Mouse (Mus musculus): Measurements from ENCODE around the gene Trim56. TPM values are rescaled to one million over a fixed set of nuclear protein-coding genes. Genes with fewer than 3 reads are reported as not detected.
"Not testable (repeated sequence)": the region's sequence is repeated elsewhere in the genome, so short reads cannot be mapped to it uniquely, and the experiment has no call there.

Trim56 gene
- polyA plus RNA-seq, 1 experiment from 2014 or later = 3.9 TPM

DNA sequence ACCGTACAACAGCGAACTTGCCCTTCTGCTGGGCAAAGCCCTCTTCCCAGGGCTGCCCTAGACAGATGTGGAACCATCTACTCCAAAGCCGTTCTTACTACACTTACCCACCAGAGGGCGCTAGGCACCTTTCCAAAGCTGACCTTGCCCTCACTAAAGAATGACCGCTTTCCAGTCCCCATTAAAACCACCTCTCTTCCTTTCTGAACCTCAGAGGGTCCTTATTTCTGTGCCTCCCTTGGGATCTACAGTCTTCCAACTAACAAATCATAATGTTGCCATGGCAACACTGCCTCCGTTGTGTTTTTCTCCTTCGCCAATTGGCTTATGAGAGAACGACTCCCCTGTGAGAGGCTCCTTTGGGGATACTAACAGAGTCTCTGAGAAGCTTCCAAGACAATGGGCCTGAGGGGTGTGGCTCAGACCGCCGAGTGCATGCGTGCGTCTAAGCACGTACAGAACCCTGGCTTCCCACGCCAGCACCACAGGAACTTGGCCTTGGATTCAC is 6.7 kb upstream of the Trim56 start:
- Histone ChIP-seq H3K27me3 (ENCODE audit: low read depth, poor library complexity, severe bottlenecking) (no peaks in the 10 kb centered on the region), H3K9me3 (replicated peaks) (no peaks in the 10 kb centered on the region), H3K4me1 (peaks cover 13% of the 10 kb centered on the region), H3K27ac (replicated peaks) (peak overlapping the region; percentile 75), H3K36me3 (no peaks in the 10 kb centered on the region), H3K4me3 (peak overlapping the region; percentile 20; the same call in 1 of the 2 replicates)
- DNase-seq (ENCODE audit: low spot score) = peak; percentile 82
- WGBS = 9% methylated on average over 14 of the region's 14 CpGs

DNA sequence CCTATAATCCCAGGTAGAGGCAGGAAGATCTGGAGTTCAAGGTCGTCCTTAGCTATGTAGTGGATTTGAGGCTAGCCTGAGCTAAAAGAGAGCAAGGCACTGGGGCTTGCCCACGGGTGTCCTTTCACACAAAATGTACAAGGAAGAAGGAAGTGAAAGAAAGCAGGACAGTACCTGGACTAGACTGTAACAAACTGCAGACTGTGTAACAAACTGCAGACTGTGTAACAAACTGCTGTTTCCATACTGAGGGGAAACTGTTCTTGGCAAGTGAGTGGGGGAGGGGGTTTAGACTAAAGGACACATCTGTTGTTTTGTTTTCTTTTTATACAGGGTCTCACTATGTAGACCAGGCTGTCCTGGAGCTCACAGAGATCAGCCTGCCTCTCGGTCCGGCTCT is 5.3 kb upstream of the Trim56 start:
- Histone ChIP-seq H3K4me3 (no peak overlapping the region), H3K27ac (replicated peaks) (no peak overlapping the region), H3K4me1 (peaks cover 17% of the 10 kb centered on the region), H3K27me3 (ENCODE audit: low read depth, poor library complexity, severe bottlenecking) (no peaks in the 10 kb centered on the region), H3K36me3 (no peaks in the 10 kb centered on the region), H3K9me3 (replicated peaks) (no peaks in the 10 kb centered on the region)
- WGBS = 78% methylated on average over 4 of the region's 4 CpGs
- no peak for DNase-seq (ENCODE audit: low spot score)

DNA sequence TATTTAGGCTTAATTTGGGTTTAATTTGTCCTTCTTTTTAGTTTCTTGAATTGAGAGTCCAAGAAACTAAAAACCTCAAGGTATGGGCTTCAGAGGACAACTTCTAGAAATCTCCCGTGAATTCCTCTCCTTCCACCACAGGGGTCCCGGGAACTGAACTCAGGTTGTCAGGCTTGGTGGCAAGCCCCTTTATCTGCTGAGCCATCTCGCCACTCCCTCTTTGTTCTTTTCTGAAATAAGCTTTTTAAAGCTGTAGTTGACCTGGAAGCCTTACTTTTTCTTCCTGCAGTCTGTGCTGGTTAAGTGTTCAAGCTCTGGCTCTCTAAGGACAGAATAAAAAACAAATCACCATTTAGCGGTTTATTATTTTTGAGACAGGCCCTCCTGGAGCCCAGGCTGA is 2.9 kb upstream of the Trim56 start:
- Histone ChIP-seq H3K27ac (replicated peaks) (no peak overlapping the region), H3K36me3 (peaks cover 10% of the 10 kb centered on the region), H3K4me3 (no peak overlapping the region), H3K4me1 (peaks cover 33% of the 10 kb centered on the region), H3K9me3 (replicated peaks) (no peaks in the 10 kb centered on the region), H3K27me3 (ENCODE audit: low read depth, poor library complexity, severe bottlenecking) (no peaks in the 10 kb centered on the region)
- no peak for DNase-seq (ENCODE audit: low spot score)
- WGBS = 78% methylated on average over 4 of the region's 4 CpGs

DNA sequence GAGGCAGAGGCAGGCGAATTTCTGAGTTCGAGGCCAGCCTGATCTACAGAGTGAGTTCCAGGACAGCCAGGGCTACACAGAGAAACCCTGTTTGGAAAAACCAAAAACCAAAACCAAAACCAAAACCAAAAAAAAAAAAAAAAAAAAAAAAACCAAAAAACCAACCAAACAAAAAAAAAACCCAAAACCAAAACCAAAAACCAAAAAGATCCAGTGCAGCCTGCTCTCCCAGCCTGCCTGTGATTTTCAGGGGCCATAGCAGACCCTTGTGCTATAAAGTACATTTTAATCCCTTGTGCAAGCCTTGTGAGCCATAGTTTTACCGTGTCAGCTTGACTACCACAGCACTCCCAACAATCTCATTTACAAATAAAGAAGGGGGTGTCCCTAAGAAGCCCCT is 2.0 kb upstream of the Trim56 start:
- H3K27me3 ChIP-seq (ENCODE audit: low read depth, poor library complexity, severe bottlenecking); H3K4me3 ChIP-seq; H3K27ac ChIP-seq (replicated peaks); H3K9me3 ChIP-seq (replicated peaks); DNase-seq (ENCODE audit: low spot score): not testable (repeated sequence)
- Histone ChIP-seq H3K4me1 (peaks cover 27% of the 10 kb centered on the region), H3K36me3 (peaks cover 19% of the 10 kb centered on the region)
- WGBS = 93% methylated on average over 3 of the region's 3 CpGs

DNA sequence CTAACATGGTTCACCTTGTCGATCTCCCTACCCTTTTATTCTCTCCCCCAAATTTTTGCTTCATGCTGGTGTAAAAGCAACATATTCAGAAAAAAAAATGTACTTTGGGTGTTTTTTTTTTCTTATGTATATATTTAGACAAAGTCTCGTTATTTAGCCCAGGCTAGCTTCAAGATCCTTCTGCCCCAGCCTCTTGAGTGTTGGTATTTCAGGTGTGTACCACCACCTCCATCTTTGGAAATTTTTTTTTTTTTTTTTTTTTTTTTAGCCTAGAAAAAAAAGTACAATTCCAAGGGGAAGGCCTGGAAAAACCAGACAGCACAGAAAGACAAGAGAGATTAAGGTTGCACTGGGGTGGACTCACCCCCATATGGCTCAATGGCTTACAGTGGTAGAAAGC is 978 bp upstream of the Trim56 start:
- DNase-seq (ENCODE audit: low spot score) = no peak
- peaks cover 27% of the 10 kb centered on the region for H3K36me3 ChIP-seq
- no peaks in the 10 kb centered on the region for H3K27me3 ChIP-seq (ENCODE audit: low read depth, poor library complexity, severe bottlenecking)
- 86% methylated on average over 2 of the region's 2 CpGs for WGBS
- no peak overlapping the region for H3K4me3 ChIP-seq
- H3K9me3 ChIP-seq (replicated peaks) = no peaks in the 10 kb centered on the region; the same call in 1 of the 2 replicates
- H3K4me1 ChIP-seq = peaks cover 20% of the 10 kb centered on the region
- H3K27ac ChIP-seq (replicated peaks) = no peak overlapping the region

DNA sequence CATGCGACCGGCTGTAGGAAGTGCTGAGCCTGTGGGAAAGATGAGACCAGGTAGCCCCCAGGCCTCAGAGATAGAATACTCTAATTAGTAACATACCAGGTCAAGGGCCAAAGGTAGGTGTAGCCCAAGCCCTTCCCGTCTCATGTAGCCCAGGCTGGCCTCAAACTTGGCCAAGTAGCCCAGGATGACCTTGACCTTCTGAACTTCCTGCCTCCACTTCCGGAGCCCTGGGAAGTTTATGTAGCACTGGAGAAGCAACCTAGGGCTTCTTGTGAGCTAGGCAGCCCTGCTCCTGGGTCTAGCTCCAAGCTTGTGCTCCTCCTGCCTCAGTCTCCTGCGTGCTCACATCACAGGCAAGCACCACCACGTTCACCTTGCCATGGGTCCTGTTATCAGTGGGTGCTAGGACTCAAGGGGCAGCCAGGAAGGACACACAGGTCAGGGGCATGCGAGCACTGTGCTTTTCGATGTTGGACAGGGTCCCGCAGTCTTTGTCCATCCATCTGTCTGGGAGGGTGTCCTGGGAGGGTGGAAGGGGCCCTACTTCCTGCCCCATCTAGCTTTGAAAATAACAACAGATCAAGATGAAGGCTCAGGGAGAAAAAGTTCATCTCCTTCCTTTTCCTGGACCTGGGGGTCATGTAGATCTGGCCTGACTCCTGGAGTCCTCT is 983 bp downstream of the Trim56 start:
- WGBS = 89% methylated on average over 9 of the region's 9 CpGs
- DNase-seq (ENCODE audit: low spot score) = no peak
- peak overlapping the region; percentile 93 for H3K27ac ChIP-seq (replicated peaks)

DNA sequence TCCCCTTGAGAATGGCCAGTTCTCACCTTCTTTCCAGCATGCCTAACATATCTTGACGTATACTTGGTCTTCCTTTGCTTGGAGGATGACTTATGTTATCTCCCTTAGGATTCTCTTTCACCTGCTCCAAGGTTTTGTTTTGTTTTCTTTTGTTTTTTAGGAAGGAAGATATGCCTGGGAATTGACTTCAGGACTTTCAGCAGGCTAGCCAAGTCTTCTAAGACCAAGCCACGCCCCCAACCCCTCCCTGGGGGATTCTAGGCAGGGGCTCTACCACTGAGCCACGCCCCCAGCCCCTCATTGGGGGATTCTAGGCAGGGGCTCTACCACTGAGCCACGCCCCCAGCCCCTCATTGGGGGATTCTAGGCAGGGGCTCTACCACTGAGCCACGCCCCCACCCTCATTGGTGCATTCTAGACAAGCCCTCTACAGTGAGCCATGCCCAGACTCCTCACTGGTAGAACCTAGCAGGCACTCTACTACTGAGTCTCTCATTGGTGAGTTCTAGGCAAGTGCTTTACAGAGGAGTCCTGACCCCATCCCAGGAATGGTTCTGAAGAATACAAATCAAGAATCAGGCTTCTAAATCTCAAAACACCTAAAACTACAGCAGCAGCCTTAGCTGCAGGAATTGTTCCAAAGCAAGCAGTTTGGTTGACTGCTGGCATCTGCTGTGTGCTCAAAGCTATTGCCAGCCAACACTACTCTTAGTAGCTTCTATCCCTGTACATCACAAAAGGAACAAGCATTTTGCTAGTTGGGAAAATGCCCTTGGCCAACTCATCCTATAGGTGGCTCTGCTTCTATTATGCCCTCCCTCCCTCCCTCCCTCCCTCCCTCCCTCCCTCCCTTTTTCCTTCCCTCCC is 4.2 kb downstream of the Trim56 start:
- Histone ChIP-seq H3K27me3 (ENCODE audit: low read depth, poor library complexity, severe bottlenecking) (no peaks in the 10 kb centered on the region), H3K4me1 (peaks cover 20% of the 10 kb centered on the region), H3K27ac (replicated peaks) (no peak overlapping the region), H3K4me3 (no peak overlapping the region), H3K9me3 (replicated peaks) (no peaks in the 10 kb centered on the region; the same call in 1 of the 2 replicates), H3K36me3 (peaks cover 28% of the 10 kb centered on the region)
- no peak for DNase-seq (ENCODE audit: low spot score)
- 75% methylated on average over 5 of the region's 5 CpGs for WGBS

More for the DNA sequence above, 983 bp downstream of the Trim56 start:
- Histone ChIP-seq H3K36me3 (peaks cover 28% of the 10 kb centered on the region), H3K27me3 (ENCODE audit: low read depth, poor library complexity, severe bottlenecking) (no peaks in the 10 kb centered on the region), H3K9me3 (replicated peaks) (no peaks in the 10 kb centered on the region; the same call in 1 of the 2 replicates), H3K4me1 (peaks cover 20% of the 10 kb centered on the region), H3K4me3 (peak overlapping the region; percentile 73)

DNA sequence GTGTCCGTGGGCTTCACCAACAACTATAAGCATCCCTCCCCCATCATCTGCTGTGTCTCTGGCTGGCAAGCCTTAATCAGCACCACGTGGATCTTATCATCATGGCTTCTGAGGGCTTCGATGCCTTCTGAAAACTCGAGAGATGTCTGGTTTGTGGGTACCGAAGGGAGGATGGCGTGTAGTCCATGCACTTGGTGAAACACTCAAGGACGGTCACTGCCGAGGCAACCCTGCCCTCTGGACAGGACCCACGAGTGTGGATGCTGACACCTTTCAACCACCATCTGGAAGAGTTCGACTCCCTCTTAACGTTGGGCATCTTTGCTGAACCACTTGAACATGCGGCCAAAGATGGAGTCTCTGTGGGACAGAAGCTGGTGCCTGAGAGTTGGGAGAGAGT is 5.1 kb downstream of the Trim56 start:
- 92% methylated on average over 12 of the region's 12 CpGs for WGBS
- Histone ChIP-seq H3K9me3 (replicated peaks) (no peaks in the 10 kb centered on the region; the same call in 1 of the 2 replicates), H3K36me3 (peaks cover 28% of the 10 kb centered on the region), H3K27me3 (ENCODE audit: low read depth, poor library complexity, severe bottlenecking) (no peaks in the 10 kb centered on the region), H3K27ac (replicated peaks) (no peak overlapping the region), H3K4me1 (peaks cover 12% of the 10 kb centered on the region), H3K4me3 (no peak overlapping the region)
- no peak for DNase-seq (ENCODE audit: low spot score)

DNA sequence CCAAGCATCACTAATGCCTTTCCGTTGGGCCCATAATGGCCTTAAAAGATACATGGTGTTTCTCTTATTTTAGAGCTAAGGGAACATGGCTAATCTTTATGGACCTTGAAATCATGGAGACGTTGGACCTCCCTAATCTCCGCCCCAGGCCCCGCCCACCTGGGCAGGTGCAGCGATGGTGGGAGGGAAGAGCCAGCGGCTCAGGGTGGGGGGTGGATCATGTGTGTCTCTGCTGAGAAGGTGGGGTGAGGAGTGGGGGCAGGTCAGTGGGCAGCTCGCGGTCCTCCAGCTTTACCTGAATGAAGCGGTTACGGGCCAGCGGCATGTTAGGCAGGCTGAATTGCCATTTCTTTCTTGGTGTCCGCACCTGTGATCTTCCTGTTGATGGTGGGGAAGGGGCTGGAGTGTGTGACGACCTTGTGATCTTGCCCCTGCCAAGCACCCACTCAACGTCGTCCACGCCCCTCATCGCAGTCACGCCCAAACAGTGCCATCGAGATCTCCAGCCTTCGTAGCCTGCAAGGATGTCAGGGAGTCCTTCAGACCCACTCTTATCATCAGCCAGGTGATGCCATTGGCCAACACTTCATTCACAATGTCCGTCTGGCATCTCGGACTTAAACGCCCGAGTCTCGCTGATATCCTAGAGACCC is 5.9 kb downstream of the Trim56 start:
- Histone ChIP-seq H3K4me3 (no peak overlapping the region), H3K27me3 (ENCODE audit: low read depth, poor library complexity, severe bottlenecking) (no peaks in the 10 kb centered on the region), H3K27ac (replicated peaks) (no peak overlapping the region), H3K36me3 (peaks cover 28% of the 10 kb centered on the region), H3K4me1 (peaks cover 4% of the 10 kb centered on the region), H3K9me3 (replicated peaks) (no peaks in the 10 kb centered on the region; the same call in 1 of the 2 replicates)
- DNase-seq (ENCODE audit: low spot score) = no peak
- 62% methylated on average over 25 of the region's 25 CpGs for WGBS

DNA sequence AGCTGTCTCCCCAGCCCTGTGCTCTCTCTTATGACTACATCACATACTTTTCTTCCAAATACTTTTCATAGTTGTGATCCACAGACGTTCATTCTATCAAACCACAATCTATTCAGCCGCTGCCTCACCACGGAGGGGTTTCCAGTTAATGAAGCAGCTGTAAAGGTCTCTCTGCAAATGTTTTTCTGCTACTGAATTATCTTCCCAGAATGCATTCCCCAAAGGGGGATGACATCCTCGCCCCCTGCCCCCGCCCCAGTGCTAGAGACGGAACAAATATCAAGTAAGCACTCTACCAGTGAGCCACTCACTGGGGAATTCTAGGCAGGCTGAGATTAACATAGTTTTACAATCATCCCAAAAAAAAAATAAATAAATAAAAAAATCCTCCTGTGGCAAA is 7.9 kb downstream of the Trim56 start:
- no peak overlapping the region for H3K27ac ChIP-seq (replicated peaks)
- 74% methylated on average over 6 of the region's 6 CpGs for WGBS
- no peaks in the 10 kb centered on the region for H3K27me3 ChIP-seq (ENCODE audit: low read depth, poor library complexity, severe bottlenecking)
- H3K9me3 ChIP-seq (replicated peaks) = no peaks in the 10 kb centered on the region; the same call in 1 of the 2 replicates
- peaks cover 10% of the 10 kb centered on the region for H3K36me3 ChIP-seq
- no peak for DNase-seq (ENCODE audit: low spot score)
- H3K4me3 ChIP-seq = no peak overlapping the region
- peaks cover 2% of the 10 kb centered on the region for H3K4me1 ChIP-seq

DNA sequence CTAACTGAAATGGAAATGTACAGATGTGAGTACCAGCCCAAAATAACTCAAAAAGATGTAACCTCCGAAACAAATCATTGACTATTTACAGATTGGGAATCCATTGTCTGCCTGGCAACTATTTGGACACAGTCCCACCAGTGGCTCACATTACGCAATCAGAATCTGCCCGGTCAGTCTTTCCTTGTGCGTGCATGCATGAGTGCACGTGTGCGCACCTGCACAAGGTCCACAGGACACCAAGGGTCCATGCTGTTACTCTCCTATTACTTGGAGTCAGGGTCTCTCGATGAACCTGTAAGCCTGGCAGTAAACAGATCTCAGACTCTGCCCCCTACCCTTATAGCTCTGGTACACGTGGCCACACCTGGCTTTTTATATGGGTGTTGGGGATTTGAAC is 8.3 kb downstream of the Trim56 start:
- Histone ChIP-seq H3K36me3 (peaks cover 6% of the 10 kb centered on the region), H3K4me3 (no peak overlapping the region), H3K4me1 (peaks cover 6% of the 10 kb centered on the region), H3K27ac (replicated peaks) (no peak overlapping the region), H3K27me3 (ENCODE audit: low read depth, poor library complexity, severe bottlenecking) (no peaks in the 10 kb centered on the region), H3K9me3 (replicated peaks) (no peaks in the 10 kb centered on the region; the same call in 1 of the 2 replicates)
- no peak for DNase-seq (ENCODE audit: low spot score)
- WGBS = 86% methylated on average over 8 of the region's 8 CpGs

DNA sequence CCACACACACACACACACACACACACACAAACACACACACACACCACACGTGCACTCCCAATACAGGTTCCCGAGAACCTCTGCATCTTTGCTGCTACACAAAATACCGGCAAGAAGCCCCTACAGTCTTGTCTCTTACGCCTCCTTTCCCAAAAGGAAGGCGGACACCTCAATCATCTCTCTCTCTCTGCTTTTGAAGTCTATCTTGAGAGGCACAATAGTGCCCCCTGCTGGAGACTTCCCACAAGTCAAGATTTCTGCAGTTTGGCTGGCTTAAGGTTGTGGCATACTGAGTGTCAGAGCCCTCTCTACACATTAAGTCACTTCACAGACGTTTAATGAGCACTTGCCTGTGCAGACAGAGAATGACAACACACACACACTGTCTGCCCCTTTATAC is 9.0 kb downstream of the Trim56 start:
- DNase-seq (ENCODE audit: low spot score) = peak; percentile 81
- WGBS = 8% methylated on average over 6 of the region's 6 CpGs

More for the DNA sequence above, 9.0 kb downstream of the Trim56 start:
- Histone ChIP-seq H3K4me3 (no peak overlapping the region), H3K36me3 (0 out of 2 replicates have a peak, but pooled peaks cover 2% of the 10 kb centered on the region), H3K27ac (replicated peaks) (no peak overlapping the region), H3K9me3 (replicated peaks) (no peaks in the 10 kb centered on the region), H3K27me3 (ENCODE audit: low read depth, poor library complexity, severe bottlenecking) (no peaks in the 10 kb centered on the region), H3K4me1 (peaks cover 7% of the 10 kb centered on the region)

Measured in midbrain, embryonic 10.5 days (tissue).